Mouse (Mus musculus): ENCODE measurements at regions not wholly inside any gene's neighbourhood (a gene's known extent, or its start where the extent isn't known, plus 50 kb on each side); places are given as distances from the start of the nearest gene placed in this dataset.

- H3K36me3 ChIP-seq, result no peaks in the 10 kb centered on the region
- ATAC-seq (ENCODE audit: insufficient number of reproducible peaks, low FRiP score, low TSS enrichment, low read depth), result no peak
- no peak overlapping the region for H3K9ac ChIP-seq
- no peak overlapping the region for H3K4me2 ChIP-seq
- 68% methylated on average over 5 of the region's 5 CpGs for WGBS
- H3K9me3 ChIP-seq, result no peaks in the 10 kb centered on the region
- no peaks in the 10 kb centered on the region for H3K27me3 ChIP-seq
- H3K4me3 ChIP-seq, result no peak overlapping the region
- no peaks in the 10 kb centered on the region for H3K4me1 ChIP-seq
- no peak overlapping the region for H3K27ac ChIP-seq
These were observed 164.5 kb upstream of the Glra1 start for GRCm38 (mm10) chr11:55772538-55772937.

- Histone ChIP-seq H3K4me2 (no peak overlapping the region), H3K4me1 (no peaks in the 10 kb centered on the region), H3K27me3 (no peaks in the 10 kb centered on the region), H3K4me3 (no peak overlapping the region), H3K27ac (no peak overlapping the region), H3K9me3 (no peaks in the 10 kb centered on the region), H3K36me3 (no peaks in the 10 kb centered on the region), H3K9ac (no peak overlapping the region)
- WGBS, result 66% methylated on average over 13 of the region's 13 CpGs
- ATAC-seq (ENCODE audit: insufficient number of reproducible peaks, low FRiP score, low TSS enrichment, low read depth), result no peak
These were observed 164.1 kb upstream of the Glra1 start for GRCm38 (mm10) chr11:55772107-55772506.

GRCm38 (mm10) chr11:55764846-55765245 lies 156.8 kb upstream of the Glra1 start:
- H3K27me3 ChIP-seq, result no peaks in the 10 kb centered on the region
- H3K9ac ChIP-seq, result no peak overlapping the region
- no peak overlapping the region for H3K4me3 ChIP-seq
- H3K4me2 ChIP-seq, result no peak overlapping the region
- no peaks in the 10 kb centered on the region for H3K4me1 ChIP-seq
- H3K36me3 ChIP-seq, result no peaks in the 10 kb centered on the region
- H3K9me3 ChIP-seq, result no peaks in the 10 kb centered on the region
- 80% methylated on average over 1 of the region's 1 CpGs for WGBS
- ATAC-seq (ENCODE audit: insufficient number of reproducible peaks, low FRiP score, low TSS enrichment, low read depth), result no peak
- H3K27ac ChIP-seq, result no peak overlapping the region
